Mouse (Mus musculus) intestine, postnatal 0 days (tissue): ENCODE measurements around the gene Lyrm1. TPM values are rescaled to one million over a fixed set of nuclear protein-coding genes. Genes with fewer than 3 reads are reported as not detected.

ENCODE experiments used
- ATAC-seq: fragments of 200-750 bp; cut with Nextera tagmentation; 2 replicates; pipeline ENCODE4 v1.8.0; 2017; ENCODE audit warnings: mild to moderate bottlenecking, moderate TSS enrichment, moderate library complexity
- H3K27ac ChIP-seq: fragments of 300-500 bp; sonication (generic); 2 replicates; pipeline ENCODE4 v1.5.1; 2014; ENCODE audit warnings: mild to moderate bottlenecking, low read depth, low read length, moderate library complexity
- H3K27me3 ChIP-seq: fragments of 300-500 bp; sonication (generic); replicated peaks from 2 replicates; pipeline ENCODE4 v1.6.1; 2014; ENCODE audit warnings: low read length, mixed read lengths; ENCODE audit not compliant: control insufficient read depth, insufficient read depth
- H3K36me3 ChIP-seq: fragments of 300-500 bp; sonication (generic); 2 replicates; pipeline ENCODE4 v1.6.1; 2014; ENCODE audit warnings: mild to moderate bottlenecking, moderate library complexity; ENCODE audit not compliant: control insufficient read depth, insufficient read depth
- H3K4me1 ChIP-seq: fragments of 300-500 bp; sonication (generic); replicated peaks from 2 replicates; pipeline ENCODE4 v1.6.1; 2014; ENCODE audit warnings: antibody characterized with exemption, low read length, mixed read lengths; ENCODE audit not compliant: control insufficient read depth, insufficient read depth
- H3K4me2 ChIP-seq: fragments of 300-500 bp; sonication (generic); replicated peaks from 2 replicates; pipeline ENCODE4 v1.6.1; 2014; ENCODE audit warnings: low read depth, mild to moderate bottlenecking, moderate library complexity
- H3K4me3 ChIP-seq: fragments of 300-500 bp; sonication (generic); 2 replicates; pipeline ENCODE4 v1.5.1; 2014; ENCODE audit warnings: low read depth, low read length
- H3K9ac ChIP-seq: fragments of 300-500 bp; sonication (generic); 2 replicates; pipeline ENCODE4 v1.6.1; 2014; ENCODE audit warnings: mild to moderate bottlenecking, low read depth, low read length
- H3K9me3 ChIP-seq: fragments of 300-500 bp; sonication (generic); 2 replicates; pipeline ENCODE4 v1.6.1; 2016; ENCODE audit warnings: mixed run types; ENCODE audit not compliant: control insufficient read depth
- CTCF ChIP-seq: sonication (generic); IDR thresholded peaks from 2 replicates; pipeline ENCODE4 v1.5.1; 2016; ENCODE audit warnings: low read depth, mild to moderate bottlenecking, control low read depth, antibody characterized with exemption, moderate library complexity
- WGBS: fragments of 180-500 bp; shearing (Covaris S2); extraction: QIAGEN DNeasy Blood & Tissue Kit; methylation state at CpG from one replicate; pipeline ENCODE4 v1.1.7; 2014; 5-methylcytosine and 5-hydroxymethylcytosine counted together
- polyA plus RNA-seq: library from polyadenylated mRNA; unstranded; fragments of >200 nt; fragmentation: Nextera tagmentation; extraction: Ambion mirVana; gene quantifications from 2 replicates; pipeline ENCODE4 v1.2.1, GENCODE M21; 2015

Lyrm1 gene
- polyA plus RNA-seq, 1 experiment from 2014 or later, result 11.8 TPM

DNA sequence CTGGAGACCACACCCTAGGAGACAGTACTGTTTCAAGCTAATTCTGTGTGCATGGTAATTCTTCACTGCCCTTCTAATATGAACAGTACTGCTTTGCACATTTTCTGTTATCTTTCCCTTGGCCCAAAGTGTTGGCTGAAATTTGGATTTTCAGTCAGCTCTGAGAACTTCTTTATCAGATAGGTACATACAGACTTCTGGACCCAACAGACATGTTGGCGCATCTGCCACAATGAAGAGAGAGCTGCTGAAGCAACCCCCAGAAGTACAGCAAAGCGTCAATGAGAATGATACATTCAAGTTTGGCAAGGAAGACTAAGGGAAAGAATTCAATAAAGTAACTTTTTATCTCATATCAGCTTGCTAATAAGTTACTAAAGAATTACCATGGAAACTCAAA, 41.3 kb upstream of the Lyrm1 start:
- no peak overlapping the region for H3K27ac ChIP-seq
- 90% methylated on average over 2 of the region's 2 CpGs for WGBS
- H3K4me2 ChIP-seq, result no peak overlapping the region
- peaks cover 12% of the 10 kb centered on the region for H3K36me3 ChIP-seq
- no peak for ATAC-seq
- H3K4me3 ChIP-seq, result no peak overlapping the region
- no peaks in the 10 kb centered on the region for H3K9me3 ChIP-seq
- H3K9ac ChIP-seq, result no peak overlapping the region
- H3K4me1 ChIP-seq, result no peaks in the 10 kb centered on the region
- H3K27me3 ChIP-seq, result no peaks in the 10 kb centered on the region
- no peak for TF ChIP-seq CTCF

DNA sequence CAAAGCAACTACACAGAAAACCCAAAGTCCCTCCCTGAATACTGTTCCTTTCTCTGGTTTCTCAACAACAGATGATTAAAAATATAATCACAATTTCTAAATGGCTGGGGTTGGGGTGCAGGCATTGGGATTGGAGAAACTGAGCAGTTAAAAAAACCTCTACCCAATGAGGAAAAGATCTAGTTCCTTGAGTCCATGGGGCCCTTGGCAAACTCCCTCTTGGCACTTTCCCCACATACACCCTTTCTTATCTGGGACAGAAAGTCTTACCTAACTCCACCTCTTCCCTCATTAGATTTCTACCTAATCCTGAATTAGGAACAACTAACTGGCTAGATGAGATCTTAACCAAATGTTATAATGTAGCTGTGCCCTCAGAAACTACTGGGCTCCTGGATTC, 40.6 kb upstream of the Lyrm1 start:
- Histone ChIP-seq H3K36me3 (peaks cover 12% of the 10 kb centered on the region), H3K9ac (no peak overlapping the region), H3K4me1 (no peaks in the 10 kb centered on the region; the same call in 1 of the 2 replicates), H3K4me3 (no peak overlapping the region), H3K27me3 (no peaks in the 10 kb centered on the region), H3K9me3 (no peaks in the 10 kb centered on the region), H3K4me2 (no peak overlapping the region), H3K27ac (no peak overlapping the region)
- no peak for TF ChIP-seq CTCF
- ATAC-seq, result no peak

DNA sequence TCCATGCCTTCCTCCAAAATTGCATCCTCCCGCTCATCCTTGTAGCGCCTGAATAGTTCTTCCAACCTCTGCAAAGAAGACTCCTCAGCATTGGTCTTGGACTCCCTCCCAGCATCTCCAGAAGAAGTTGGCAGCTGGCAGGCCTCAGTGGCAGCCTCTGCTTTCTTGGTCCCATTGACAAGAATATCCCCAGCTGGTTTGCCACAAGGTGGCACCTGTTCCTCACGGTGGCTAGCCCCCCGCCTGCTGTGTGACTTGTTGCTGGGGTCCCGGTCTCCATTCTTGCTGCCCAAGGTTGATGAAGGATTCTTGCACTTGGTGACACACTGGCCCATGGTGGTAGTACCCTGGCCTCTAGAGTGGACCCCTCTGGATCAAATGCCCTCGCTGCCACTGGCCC, 36.2 kb upstream of the Lyrm1 start:
- Histone ChIP-seq H3K9ac (no peak overlapping the region), H3K4me2 (no peak overlapping the region), H3K4me3 (no peak overlapping the region), H3K27me3 (no peaks in the 10 kb centered on the region), H3K36me3 (peaks cover 12% of the 10 kb centered on the region), H3K4me1 (peaks cover 12% of the 10 kb centered on the region; the same call in 1 of the 2 replicates), H3K9me3 (no peaks in the 10 kb centered on the region), H3K27ac (no peak overlapping the region)
- WGBS, result 82% methylated on average over 6 of the region's 6 CpGs
- peak; percentile 58 for TF ChIP-seq CTCF
- no peak for ATAC-seq

DNA sequence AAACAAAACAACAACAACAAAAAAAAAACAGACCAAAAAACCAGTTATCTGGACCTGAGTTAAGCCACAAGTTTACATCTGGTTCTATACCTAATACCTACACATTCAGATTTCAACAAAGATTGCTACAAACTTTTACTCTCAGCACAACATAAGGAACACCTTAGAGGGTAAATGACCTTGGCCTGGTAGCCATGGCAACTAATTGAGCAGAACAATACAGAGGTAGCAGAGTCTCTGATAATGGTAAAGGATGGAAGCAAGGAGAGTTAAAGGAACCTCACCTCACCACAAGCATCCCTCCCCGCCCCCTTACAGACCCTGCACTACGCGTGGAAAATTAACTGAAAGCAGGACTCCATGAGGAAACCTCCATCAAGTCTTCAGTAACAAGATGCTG, 35.5 kb upstream of the Lyrm1 start:
- H3K27ac ChIP-seq, result peak overlapping the region; percentile 55; the same call in 1 of the 2 replicates
- H3K4me2 ChIP-seq, result no peak overlapping the region
- no peak overlapping the region for H3K9ac ChIP-seq
- H3K4me3 ChIP-seq, result no peak overlapping the region
- no peak for TF ChIP-seq CTCF
- peak; percentile 23; the same call in 1 of the 2 replicates for ATAC-seq
- no peaks in the 10 kb centered on the region for H3K27me3 ChIP-seq
- WGBS, result 82% methylated on average over 3 of the region's 3 CpGs
- H3K4me1 ChIP-seq, result peaks cover 13% of the 10 kb centered on the region; the same call in 1 of the 2 replicates
- no peaks in the 10 kb centered on the region for H3K9me3 ChIP-seq
- H3K36me3 ChIP-seq, result peaks cover 12% of the 10 kb centered on the region

DNA sequence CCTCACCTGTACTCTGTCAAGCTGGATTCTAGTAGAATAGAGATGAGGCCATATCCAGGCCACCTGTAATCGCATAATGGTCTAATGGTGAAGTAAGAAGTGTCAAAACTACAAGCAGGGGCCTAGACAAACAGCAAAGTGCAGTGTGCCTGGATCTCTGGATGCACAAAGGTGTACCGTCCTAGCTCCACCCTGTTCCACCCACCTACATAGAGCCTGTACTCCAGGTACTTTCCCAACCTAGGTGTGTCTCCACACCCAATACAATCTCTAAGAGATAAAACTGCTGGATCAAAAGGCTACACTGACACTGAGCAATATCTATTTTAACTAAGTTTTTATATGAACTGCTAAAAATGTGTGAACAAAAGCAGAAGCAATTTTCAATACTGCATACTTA, 35.1 kb upstream of the Lyrm1 start:
- no peak overlapping the region for H3K4me2 ChIP-seq
- 32% methylated on average over 2 of the region's 2 CpGs for WGBS
- peaks cover 12% of the 10 kb centered on the region for H3K36me3 ChIP-seq
- no peaks in the 10 kb centered on the region for H3K27me3 ChIP-seq
- peaks cover 13% of the 10 kb centered on the region; the same call in 1 of the 2 replicates for H3K4me1 ChIP-seq
- no peak for TF ChIP-seq CTCF
- ATAC-seq, result peak; percentile 94
- H3K4me3 ChIP-seq, result no peak overlapping the region
- no peaks in the 10 kb centered on the region for H3K9me3 ChIP-seq
- H3K9ac ChIP-seq, result no peak overlapping the region
- peak overlapping the region; percentile 55 for H3K27ac ChIP-seq

DNA sequence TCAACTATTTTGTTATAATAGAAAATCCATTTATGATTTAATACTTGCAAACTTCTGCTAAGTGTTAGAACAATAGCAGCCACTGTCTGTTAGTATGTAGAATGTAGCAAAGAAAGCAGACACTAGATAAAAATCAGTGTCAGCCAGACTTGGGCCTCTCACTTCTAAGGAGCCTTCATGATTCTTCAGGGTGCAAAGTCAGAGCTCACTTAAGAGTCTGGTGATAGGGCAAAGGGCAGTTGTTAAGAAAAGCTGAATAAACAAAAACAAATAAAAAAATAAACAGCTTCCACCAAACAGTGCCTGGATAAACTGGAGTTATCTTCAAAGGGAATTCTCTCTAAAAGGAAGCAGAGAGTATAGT, 34.7 kb upstream of the Lyrm1 start:
- no peak for TF ChIP-seq CTCF
- Histone ChIP-seq H3K4me1 (peaks cover 13% of the 10 kb centered on the region; the same call in 1 of the 2 replicates), H3K9me3 (no peaks in the 10 kb centered on the region), H3K27me3 (no peaks in the 10 kb centered on the region), H3K4me2 (no peak overlapping the region), H3K27ac (peak overlapping the region; percentile 55), H3K9ac (no peak overlapping the region), H3K36me3 (peaks cover 8% of the 10 kb centered on the region), H3K4me3 (no peak overlapping the region)
- ATAC-seq, result peak; percentile 89
